Mouse (Mus musculus) layer of hippocampus, postnatal 14 days (tissue): Measurements from ENCODE around the gene Lcat. TPM values are rescaled to one million over a fixed set of nuclear protein-coding genes. Genes with fewer than 3 reads are reported as not detected.

Experiments
- DNase-seq, 2 experiments: peaks; one replicate each; pipeline ENCODE4 v3.0.0; 2021 to 2022; ENCODE audit warnings: low spot score in 2 of 2, mixed read lengths in 1 of 2
- microRNA-seq, 2 experiments: library from miRNA; unstranded; fragments of <30 nt; microRNA quantifications; one replicate each; pipeline ENCODE4 v1.2.0; 2021
- total RNA-seq, 2 experiments: library from RNA; stranded (reverse); gene quantifications; 2 replicates each; pipeline ENCODE4 v1.2.3; 2021

Lcat gene
- total RNA-seq, 2 experiments from 2014 or later = 46.9 to 52.8 TPM

DNA sequence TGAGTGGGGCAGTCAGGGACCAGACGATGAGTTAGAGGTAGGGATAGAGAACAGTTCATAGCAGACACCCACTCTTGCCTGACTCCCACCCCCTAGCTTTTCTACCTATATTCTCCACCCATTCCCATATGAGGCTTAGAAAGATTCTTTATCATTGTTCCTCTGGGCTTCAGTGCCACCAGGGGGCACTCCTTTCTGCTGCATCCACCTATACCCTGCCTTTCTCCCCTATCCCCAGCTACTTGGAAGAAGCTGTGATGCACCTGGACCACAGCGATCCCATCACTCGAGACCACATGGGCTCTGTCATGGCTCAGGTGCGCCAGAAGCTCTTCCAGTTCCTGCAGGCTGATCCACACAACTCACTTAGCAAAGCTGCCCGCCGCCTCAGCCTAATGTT lies 50.8 kb downstream of the Lcat start:
- no peak for DNase-seq

DNA sequence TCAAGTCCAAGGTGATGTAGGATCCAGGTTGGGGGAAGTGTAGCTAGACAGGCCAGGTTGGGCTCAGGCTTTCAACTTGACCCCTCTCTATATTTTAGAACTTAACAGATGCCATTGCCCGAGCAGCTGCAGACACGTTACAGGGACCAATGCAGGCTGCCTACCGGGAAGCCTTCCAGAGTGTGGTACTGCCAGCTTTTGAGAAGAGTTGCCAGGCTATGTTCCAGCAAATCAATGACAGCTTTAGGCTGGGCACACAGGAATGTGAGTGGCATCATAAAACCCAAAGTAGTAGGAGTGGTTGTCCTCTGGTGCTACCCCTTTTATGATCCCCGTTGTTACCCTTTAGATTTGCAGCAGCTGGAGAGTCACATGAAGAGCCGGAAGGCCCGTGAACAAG lies 52.3 kb downstream of the Lcat start:
- DNase-seq = peak; percentile 79 to 89

DNA sequence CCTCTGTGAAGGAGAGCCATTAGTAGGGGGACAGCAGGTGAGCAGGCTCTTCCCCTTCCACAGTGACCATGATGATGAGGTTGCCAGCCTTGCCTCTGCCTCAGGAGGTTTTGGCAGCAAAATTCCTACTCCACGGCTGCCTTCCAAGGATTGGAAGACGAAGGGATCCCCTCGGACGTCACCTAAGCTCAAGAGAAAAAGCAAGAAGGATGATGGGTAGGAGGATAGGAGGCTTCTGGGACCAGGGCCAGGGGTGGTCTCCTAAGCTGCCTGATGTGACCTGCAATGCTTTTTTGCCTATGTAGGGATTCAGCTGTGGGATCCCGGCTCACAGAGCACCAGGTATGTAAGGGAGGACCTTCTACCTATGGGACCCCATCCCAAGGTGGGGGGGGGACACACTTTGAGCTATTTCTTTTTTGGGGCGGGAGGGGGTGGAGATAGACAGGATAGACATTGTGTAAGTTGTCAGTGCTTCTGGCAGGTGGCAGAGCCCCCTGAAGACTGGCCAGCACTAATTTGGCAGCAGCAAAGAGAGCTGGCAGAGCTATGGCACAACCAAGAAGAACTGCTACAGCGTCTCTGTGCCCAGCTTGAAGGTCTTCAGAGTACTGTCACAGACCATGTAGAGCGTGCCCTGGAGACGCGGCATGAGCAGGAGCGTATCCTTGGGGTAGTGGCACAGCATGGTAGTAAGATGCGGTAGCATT lies 53.3 kb downstream of the Lcat start:
- DNase-seq = peak in 1 of 2 experiments; percentile 22

Small RNA genes lying within 50 kb of the gene (microRNA-seq; reads per million reads assigned to microRNA genes)
- 0 to 0.23 reads per million in 2 experiments for gene Mir7074

Other genes with a start within 250 kb of the Lcat start
- gene Acd, start 242.3 kb downstream of the Lcat start, total RNA-seq = 10 to 100 TPM; 42.8 to 43.5 TPM
- 10 to 100 TPM; 36.8 to 38.4 TPM for gene Pard6a, start 242.2 kb downstream of the Lcat start, total RNA-seq
- not detected for gene 4933405L10Rik, start 235.7 kb downstream of the Lcat start, total RNA-seq
- gene Enkd1, start 235.2 kb downstream of the Lcat start, total RNA-seq = 1 to 10 TPM; 8.6 to 9.0 TPM
- 10 to 100 TPM; 21.5 to 26.7 TPM for gene Gfod2, start 184.7 kb downstream of the Lcat start, total RNA-seq
- 10 to 100 TPM; 25.5 to 26.0 TPM for gene Ranbp10, start 116.0 kb downstream of the Lcat start, total RNA-seq
- under 1 TPM; 0.24 to 0.85 TPM for gene Tsnaxip1, start 115.7 kb downstream of the Lcat start, total RNA-seq
- 10 to 100 TPM; 18.8 to 19.5 TPM for gene Cenpt, start 90.1 kb downstream of the Lcat start, total RNA-seq
- gene Thap11, start 88.2 kb downstream of the Lcat start, total RNA-seq = 10 to 100 TPM; 34.5 to 36.1 TPM
- gene Nutf2, start 82.8 kb downstream of the Lcat start, total RNA-seq = 10 to 100 TPM; 36.5 to 45.5 TPM
- 10 to 100 TPM; 57.2 to 66.0 TPM for gene Edc4, start 62.5 kb downstream of the Lcat start, total RNA-seq
- gene Nrn1l, start 49.8 kb downstream of the Lcat start, total RNA-seq = 1 to 10 TPM; 1.1 to 2.1 TPM
- 1 to 10 TPM; 7.2 to 9.0 TPM for gene Pskh1, start 42.9 kb downstream of the Lcat start, total RNA-seq
- gene Ctrl, start 9.5 kb downstream of the Lcat start, total RNA-seq = 1 to 10 TPM; 1.2 to 1.3 TPM
- gene Psmb10, start 4.9 kb downstream of the Lcat start, total RNA-seq = 10 to 100 TPM; 62.8 to 71.5 TPM
- gene Slc12a4, start 22.7 kb upstream of the Lcat start, total RNA-seq = 10 to 100 TPM; 28.1 to 35.8 TPM
- not detected for gene Dpep3, start 36.0 kb upstream of the Lcat start, total RNA-seq
- gene Dus2, start 48.0 kb upstream of the Lcat start, total RNA-seq = 10 to 100 TPM; 17.2 to 19.5 TPM
- gene Dpep2nb, start 62.6 kb upstream of the Lcat start, total RNA-seq = not detected
- 10 to 100 TPM; 11.1 to 12.6 TPM for gene Ddx28, start 68.5 kb upstream of the Lcat start, total RNA-seq
- gene Nfatc3, start 115.5 kb upstream of the Lcat start, total RNA-seq = 10 to 100 TPM in 1 of 2 experiments, 1 to 10 TPM in 1; 9.9 to 11.6 TPM
- not detected for gene Esrp2, start 193.6 kb upstream of the Lcat start, total RNA-seq
- gene Pla2g15, start 207.0 kb upstream of the Lcat start, total RNA-seq = 10 to 100 TPM; 18.5 to 19.4 TPM
- 10 to 100 TPM; 25.7 to 26.3 TPM for gene Slc7a6, start 225.5 kb upstream of the Lcat start, total RNA-seq